Mouse (Mus musculus): Measurements from ENCODE around the gene Cant1.

Cant1 gene

GRCm38 (mm10) chr11:118430291-118430885 lies 11.5 kb upstream of the Cant1 start:
- DNase-seq (ENCODE audit: low spot score): no peak

- DNase-seq (ENCODE audit: low spot score): no peak
These were observed 10.2 kb upstream of the Cant1 start for GRCm38 (mm10) chr11:118428944-118429709.

GRCm38 (mm10) chr11:118428460-118428868 lies 9.6 kb upstream of the Cant1 start:
- no peak for DNase-seq (ENCODE audit: low spot score)

DNA sequence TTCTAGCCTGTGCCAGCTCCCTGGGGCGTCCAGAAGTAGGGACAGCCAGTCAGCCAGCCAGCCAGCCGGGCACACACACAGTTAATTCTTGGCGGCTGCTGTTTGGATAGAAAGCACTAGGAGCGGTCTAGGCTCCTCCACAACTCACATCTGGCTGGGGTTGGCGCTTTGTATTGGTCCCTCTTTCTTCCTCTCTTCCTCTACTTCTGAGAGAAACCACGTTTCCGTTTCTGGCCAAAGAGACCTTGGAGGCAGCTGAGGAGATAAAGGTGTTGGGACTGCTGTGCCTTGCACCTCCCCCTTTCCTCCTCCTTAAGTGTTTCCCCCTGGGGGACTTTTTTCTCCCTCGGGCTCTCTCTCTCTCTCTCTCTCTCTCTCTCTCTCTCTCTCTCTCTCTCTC lies 9.1 kb upstream of the Cant1 start, which contains the start of gene C1qtnf1:
Gene C1qtnf1 (plus strand): TSS at position 218 of the 400 bp plus-strand sequence.
- no peak for DNase-seq (ENCODE audit: low spot score)

- no peak for DNase-seq (ENCODE audit: low spot score)
These were observed 8.4 kb upstream of the Cant1 start for GRCm38 (mm10) chr11:118427266-118427779.

DNA sequence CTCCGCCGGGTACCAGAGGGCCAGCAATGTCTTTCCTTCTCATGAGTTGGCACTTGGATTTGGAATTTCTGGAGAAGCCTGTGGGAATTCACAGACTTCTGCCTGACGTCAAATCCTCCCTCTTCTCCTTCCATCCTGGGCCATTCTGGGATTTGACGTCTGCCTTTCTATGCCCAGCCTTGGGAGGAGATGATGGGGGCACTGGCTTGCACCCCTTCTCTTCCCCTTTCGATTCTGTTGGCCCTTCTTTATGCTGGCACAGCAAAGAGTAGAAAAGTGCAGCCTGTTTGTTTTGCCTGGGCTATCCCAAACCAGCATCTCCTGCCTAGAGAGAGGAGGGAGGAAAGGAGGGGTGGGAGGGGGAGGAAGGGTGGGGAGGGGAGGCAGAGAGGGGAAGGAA lies 7.9 kb upstream of the Cant1 start:
- no peak for DNase-seq (ENCODE audit: low spot score)

DNA sequence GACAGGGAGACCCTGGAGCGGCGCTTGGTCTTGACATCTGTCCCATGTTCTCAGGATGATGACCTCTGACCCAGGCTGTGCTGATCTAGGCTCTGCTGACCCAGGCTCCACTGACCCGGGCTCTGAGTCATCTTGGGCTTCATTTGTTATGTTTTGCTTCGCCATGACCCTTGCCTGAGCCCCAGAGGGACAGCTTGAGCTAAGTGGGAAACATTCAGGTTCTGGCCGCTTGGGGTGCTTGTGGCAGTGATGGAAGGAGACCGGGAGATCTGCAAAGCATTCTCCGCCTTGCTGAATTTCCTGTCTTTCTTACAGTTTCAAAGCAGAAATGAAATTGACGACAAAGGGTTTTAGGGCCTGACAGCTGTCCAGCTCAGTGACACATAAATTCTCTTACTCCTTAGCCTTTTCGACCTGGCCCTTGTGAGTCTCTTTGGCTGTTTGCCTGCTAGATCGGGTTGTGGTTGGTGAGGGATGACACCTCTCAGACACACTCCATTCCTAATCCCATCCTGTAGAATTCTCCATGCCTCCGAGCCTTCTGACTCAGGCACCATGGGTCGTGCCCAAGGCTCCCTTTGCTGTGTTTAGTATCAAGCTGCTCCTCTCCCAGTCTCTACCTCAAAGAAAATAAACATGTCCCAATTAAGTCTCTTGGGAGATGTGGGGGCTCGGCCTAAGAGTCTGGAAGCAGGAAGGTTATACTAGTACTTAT lies 5.9 kb upstream of the Cant1 start:
- DNase-seq (ENCODE audit: low spot score): no peak

- peak; percentile 43 for DNase-seq (ENCODE audit: low spot score)
These were observed 4.5 kb upstream of the Cant1 start for GRCm38 (mm10) chr11:118423266-118423971.

GRCm38 (mm10) chr11:118420261-118420660 lies 1.4 kb upstream of the Cant1 start:
- DNase-seq (ENCODE audit: low spot score): no peak

DNA sequence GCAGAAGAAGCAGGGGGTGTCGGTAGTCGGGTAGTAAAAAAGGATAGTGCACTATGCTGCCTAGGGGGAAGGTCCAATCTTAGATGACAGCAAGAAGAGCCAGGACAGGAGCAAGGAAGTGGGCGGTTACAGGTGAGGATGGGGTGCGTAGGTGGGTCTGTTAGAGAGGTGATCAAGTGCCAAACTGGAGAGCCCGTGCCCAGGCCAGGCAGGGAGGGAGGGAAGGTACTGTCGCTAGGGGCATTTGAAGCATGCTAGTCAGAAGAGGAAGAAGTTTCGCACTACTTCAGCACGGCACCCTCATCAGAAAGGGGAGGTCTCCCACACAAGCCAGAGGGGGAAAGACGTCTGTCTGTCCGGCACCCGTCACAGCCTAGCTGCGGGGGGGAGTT lies 448 bp downstream of the Cant1 start:
- no peak for DNase-seq (ENCODE audit: low spot score)

DNA sequence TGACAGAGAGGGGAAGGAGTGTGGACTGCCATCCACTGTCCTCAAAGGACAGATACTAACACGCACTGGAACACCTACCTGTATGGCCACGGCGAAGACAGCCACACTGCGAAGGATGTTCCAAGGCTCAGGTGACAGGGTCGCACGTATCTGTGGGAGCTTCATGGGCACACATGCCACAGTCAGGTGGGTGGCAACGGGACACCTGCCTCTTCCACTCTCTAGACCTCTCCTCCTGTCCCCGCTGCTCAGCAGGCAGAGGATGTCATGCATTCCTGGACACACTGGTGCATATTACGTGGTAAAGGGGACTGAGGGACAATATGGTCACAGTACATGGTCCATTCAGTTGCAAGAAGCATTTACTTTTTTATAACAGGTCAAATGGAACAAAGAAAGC lies 1.4 kb downstream of the Cant1 start:
- no peak for DNase-seq (ENCODE audit: low spot score)

GRCm38 (mm10) chr11:118416046-118416445 lies 2.8 kb downstream of the Cant1 start:
- no peak for DNase-seq (ENCODE audit: low spot score)

DNA sequence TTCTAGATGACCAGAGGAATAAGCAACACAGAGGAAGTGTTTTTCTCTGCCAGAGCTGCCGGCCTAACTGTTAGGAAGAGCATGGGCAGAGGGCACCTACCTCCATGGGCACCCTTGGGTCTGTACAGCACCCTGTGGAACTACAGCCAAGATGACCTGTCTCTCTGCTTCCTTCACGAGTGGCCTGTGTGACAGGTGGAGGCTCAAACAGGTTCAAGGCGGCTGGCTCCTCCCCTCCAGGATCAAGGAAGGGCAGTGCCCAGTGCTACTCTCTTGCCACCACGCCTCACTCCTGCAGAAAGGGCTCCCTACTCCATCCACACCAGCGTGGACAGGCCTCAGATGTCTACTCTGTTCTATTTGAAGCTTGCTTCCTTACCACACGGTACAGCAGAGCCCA lies 3.3 kb downstream of the Cant1 start:
- DNase-seq (ENCODE audit: low spot score): no peak

DNA sequence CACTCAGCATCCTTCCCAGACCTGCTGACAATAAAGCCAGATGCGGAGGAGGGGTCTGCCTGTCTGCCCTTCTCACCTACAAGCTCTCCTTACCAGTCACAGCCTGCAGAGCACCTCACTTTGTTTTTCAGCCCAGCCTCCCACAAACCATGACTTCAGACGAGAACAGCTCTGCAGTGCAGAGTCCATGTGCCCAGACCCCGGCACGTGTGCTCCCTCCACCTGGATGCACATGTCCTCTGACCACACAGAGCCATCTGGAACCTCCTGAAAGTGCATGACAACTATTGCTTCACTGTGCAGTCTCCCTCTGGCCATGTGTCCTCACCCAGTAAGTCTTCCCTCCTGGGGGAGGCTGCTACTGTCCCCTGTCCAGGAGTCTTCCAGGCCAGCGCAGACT lies 4.6 kb downstream of the Cant1 start:
- DNase-seq (ENCODE audit: low spot score): no peak

- no peak for DNase-seq (ENCODE audit: low spot score)
These were observed 5.8 kb downstream of the Cant1 start for GRCm38 (mm10) chr11:118413055-118413454.

DNA sequence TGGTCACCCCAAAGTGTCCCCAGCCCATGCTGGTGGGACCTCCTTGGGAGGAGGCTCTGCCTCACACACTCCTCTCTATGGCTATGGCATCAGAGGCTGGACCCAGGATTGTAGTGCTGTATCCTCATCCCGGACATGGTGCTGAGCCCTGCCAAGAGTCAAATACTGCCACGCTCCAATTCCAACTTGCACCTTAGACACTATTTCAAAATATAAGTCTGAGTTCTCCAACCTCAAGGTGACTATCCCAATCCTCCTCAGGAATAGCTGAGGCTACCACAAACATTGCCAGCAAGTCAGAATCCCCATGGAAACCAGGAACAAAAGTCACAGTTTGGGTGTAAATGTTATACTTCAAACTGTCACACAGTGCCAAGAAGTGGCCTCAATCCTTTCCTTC lies 6.3 kb downstream of the Cant1 start:
- DNase-seq (ENCODE audit: low spot score): no peak

- DNase-seq (ENCODE audit: low spot score): no peak
These were observed 7.6 kb downstream of the Cant1 start for GRCm38 (mm10) chr11:118411271-118411670.

DNA sequence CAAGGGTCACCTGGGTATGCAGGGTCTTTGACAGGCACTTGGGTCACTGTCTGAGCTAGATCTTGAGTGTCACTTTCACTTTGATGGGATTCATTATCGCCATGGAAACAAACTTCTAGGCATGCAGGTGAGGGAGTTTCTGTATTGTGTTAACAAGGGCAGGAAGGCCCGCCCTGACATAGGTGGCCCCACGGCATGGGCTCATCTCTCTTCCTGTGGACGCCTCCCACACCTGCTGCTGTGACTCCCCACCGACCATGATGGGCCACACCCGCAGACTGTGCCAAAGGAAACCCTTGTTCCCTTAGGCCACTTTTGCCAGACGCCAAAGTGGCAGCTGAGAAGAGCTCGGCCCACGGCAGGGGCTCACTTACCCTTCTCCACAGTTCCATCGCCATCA lies 8.4 kb downstream of the Cant1 start:
- DNase-seq (ENCODE audit: low spot score): no peak

- DNase-seq (ENCODE audit: low spot score): no peak
These were observed 8.8 kb downstream of the Cant1 start for GRCm38 (mm10) chr11:118410073-118410444.

DNA sequence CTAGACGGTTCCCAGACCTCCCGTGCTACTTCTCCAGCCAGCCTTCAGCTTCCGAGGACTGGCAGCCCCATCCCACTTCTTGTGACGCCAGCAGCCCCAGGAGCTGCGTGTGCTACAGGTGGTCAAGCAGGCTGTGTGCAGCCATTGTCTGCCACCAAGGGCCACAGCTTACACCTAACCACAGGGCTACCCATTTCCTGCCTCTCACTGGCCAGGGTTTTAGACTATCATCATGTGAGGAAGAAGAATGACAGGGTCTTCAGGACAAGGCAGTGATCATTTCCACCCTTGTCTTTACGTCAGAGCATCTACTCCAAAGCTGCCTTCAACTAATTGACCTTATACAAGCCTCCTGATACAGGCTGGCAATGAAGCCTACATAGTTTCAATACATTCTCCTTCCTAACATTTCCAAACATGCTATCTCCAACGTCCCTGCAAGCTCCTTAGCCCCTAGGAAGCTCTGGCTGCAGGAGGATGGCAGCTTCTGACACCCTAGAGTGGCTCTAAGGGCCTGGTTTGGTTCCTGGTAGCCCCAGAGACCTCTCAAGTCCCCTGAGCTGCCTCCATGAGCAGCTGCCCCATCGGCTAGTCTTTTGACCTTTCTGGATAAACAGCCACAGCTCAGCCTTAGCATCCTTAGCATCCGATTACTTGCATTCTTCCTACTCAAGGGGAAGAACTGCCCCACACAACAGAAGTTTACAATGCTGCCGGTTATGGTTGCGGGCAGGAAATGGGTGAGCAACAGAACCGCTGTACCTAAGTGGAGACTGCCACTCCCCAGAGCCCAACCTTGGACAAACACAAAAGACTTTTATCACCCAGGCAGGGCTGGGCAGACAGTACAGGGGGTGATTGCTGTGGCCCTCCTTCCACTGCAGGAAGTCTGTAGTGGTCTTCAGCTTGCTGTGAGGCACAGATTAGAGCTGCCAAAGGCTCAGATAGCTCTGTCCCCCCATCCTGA lies 9.5 kb downstream of the Cant1 start:
- no peak for DNase-seq (ENCODE audit: low spot score)

GRCm38 (mm10) chr11:118408051-118408740 lies 10.7 kb downstream of the Cant1 start:
- DNase-seq (ENCODE audit: low spot score): no peak
